Mouse (Mus musculus) forebrain, embryonic 12.5 days (tissue): ENCODE results near the gene Sprn. TPM values are rescaled to one million over a fixed set of nuclear protein-coding genes. Genes with fewer than 3 reads are reported as not detected.

Source experiments
- ATAC-seq: fragments of 200-750 bp; cut with Nextera tagmentation; 2 replicates; pipeline ENCODE4 v1.8.0; 2017; ENCODE audit warnings: moderate TSS enrichment; ENCODE audit not compliant: low FRiP score
- H3K27ac ChIP-seq: fragments of 300-500 bp; sonication (generic); 2 replicates; pipeline ENCODE4 v1.5.1; 2016; ENCODE audit warnings: mild to moderate bottlenecking
- H3K27me3 ChIP-seq: fragments of 300-500 bp; sonication (generic); 2 replicates; pipeline ENCODE4 v1.6.1; 2016; ENCODE audit warnings: mild to moderate bottlenecking
- H3K36me3 ChIP-seq: fragments of 300-500 bp; sonication (generic); replicated peaks from 2 replicates; pipeline ENCODE4 v1.6.1; 2016; ENCODE audit warnings: mild to moderate bottlenecking
- H3K4me1 ChIP-seq: fragments of 300-500 bp; sonication (generic); 2 replicates; pipeline ENCODE4 v1.6.1; 2016
- H3K4me2 ChIP-seq: fragments of 300-500 bp; sonication (generic); 2 replicates; pipeline ENCODE4 v1.6.1; 2016; ENCODE audit warnings: mild to moderate bottlenecking, moderate library complexity
- H3K4me3 ChIP-seq: fragments of 300-500 bp; sonication (generic); replicated peaks from 2 replicates; pipeline ENCODE4 v1.5.1; 2016; ENCODE audit warnings: mild to moderate bottlenecking
- H3K9ac ChIP-seq: fragments of 300-500 bp; sonication (generic); 2 replicates; pipeline ENCODE4 v1.6.1; 2016; ENCODE audit warnings: mild to moderate bottlenecking
- H3K9me3 ChIP-seq: fragments of 300-500 bp; sonication (generic); 2 replicates; pipeline ENCODE4 v1.6.1; 2016
- WGBS: fragments of 180-500 bp; shearing (Covaris S2); methylation state at CpG from one replicate; pipeline ENCODE4 v1.1.7; 2016; 5-methylcytosine and 5-hydroxymethylcytosine counted together
- polyA plus RNA-seq: library from polyadenylated mRNA; unstranded; fragments of >200 nt; fragmentation: Nextera tagmentation; extraction: Ambion mirVana; gene quantifications from 2 replicates; pipeline ENCODE4 v1.2.1, GENCODE M21; 2016

Gene Sprn
- polyA plus RNA-seq: 1.8 and 1.9 TPM in 2 replicates

DNA sequence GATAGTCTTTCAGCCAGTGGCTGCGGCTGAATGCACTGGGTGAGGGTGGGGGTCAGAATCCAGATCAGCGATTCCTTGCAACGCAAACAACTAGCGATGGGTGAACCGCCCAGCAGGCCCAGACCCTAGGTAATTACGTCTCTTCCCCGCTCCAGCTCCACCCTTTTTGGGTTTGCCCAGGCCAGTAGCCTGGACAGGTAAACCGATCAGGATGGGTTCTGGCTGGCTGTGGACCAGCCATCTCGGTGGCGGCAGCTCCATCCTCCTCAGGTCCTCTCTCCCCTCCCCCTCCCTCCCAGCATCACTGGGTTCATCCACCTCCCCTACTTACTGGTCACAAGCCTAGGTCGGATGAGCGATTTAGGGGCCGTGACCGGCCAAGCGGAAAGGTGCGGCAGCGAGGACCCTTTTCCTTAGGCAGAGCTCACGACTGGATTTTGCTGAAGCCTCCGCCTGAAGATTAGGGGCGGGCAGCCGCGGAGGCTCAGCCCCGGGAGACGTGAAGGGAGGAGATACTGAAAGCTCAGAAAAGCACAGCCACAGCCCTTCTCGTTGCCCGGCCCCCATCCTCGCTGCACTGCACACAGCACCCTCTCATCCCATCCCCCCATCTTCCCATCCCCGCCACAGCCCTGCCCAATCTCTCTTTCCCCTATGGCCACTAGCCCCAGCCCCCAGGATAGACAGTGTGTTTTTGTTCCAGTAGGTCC lies at the start of gene Sprn:
Gene Sprn (minus strand): TSS at position 660 of the 710 bp plus-strand sequence.
- Histone ChIP-seq H3K9ac (peak within 1 kb of the TSS; percentile 53), H3K36me3 (0 out of 2 replicates have a peak, but pooled peaks cover 4% of the 10 kb centered on the region), H3K9me3 (no peaks in the 10 kb centered on the region), H3K4me2 (peak within 1 kb of the TSS; percentile 55), H3K4me3 (peak within 1 kb of the TSS; percentile 37), H3K27ac (no peak within 1 kb of the TSS), H3K27me3 (peaks cover 53% of the 10 kb centered on the region), H3K4me1 (peaks cover 20% of the 10 kb centered on the region)
- 4% methylated on average over 28 of the region's 28 CpGs for WGBS
- peak; percentile 61 for ATAC-seq

DNA sequence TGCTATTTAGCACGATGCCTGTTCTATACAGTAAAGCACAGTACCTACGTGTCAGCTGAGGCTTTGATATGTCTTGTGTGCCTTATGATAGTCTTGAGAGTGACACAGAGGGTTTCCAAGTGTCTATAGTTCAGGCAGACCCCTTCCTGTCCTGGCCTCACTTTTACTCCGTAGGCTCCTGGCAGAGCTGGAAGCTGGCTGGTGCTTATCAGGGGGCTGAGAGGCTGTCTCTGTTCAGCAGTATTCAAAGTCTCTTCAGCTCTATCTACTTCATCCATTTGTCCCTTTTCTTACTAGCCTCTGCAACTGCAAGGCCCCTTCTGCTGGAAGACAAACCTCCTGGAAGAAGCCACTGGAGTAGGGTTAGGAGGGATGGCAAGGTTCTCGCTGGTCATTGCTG lies 46.4 kb upstream of the Sprn start:
- H3K27ac ChIP-seq: no peak overlapping the region
- WGBS: 90% methylated on average over 4 of the region's 4 CpGs
- no peak overlapping the region for H3K4me2 ChIP-seq
- no peaks in the 10 kb centered on the region for H3K4me1 ChIP-seq
- no peak overlapping the region for H3K4me3 ChIP-seq
- ATAC-seq: no peak
- H3K36me3 ChIP-seq: no peaks in the 10 kb centered on the region
- H3K27me3 ChIP-seq: no peaks in the 10 kb centered on the region
- H3K9ac ChIP-seq: no peak overlapping the region
- H3K9me3 ChIP-seq: no peaks in the 10 kb centered on the region

DNA sequence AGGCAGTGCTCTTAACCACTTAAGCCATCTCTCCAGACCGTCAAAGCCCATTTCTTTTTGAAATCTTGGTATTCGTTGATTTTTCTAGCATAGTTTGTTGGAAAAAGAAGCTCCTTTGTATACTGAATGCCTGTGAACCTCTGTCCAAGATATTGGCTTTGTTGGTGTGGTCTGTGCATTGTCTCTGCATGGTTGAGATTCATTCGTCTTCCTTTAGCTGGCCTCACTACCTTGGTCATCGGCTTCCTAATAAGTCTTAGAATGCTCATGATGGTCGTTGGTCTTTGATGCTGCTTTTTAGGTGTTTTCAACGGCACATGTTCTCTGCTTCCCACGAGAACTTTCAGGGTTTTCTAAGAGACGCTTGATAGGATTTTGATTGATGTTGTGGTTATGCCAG lies 41.3 kb upstream of the Sprn start:
- Histone ChIP-seq H3K27me3 (no peaks in the 10 kb centered on the region), H3K4me2 (no peak overlapping the region), H3K4me3 (no peak overlapping the region), H3K9me3 (no peaks in the 10 kb centered on the region), H3K27ac (no peak overlapping the region), H3K36me3 (no peaks in the 10 kb centered on the region), H3K4me1 (no peaks in the 10 kb centered on the region), H3K9ac (no peak overlapping the region)
- WGBS: 84% methylated on average over 8 of the region's 8 CpGs
- ATAC-seq: no peak

DNA sequence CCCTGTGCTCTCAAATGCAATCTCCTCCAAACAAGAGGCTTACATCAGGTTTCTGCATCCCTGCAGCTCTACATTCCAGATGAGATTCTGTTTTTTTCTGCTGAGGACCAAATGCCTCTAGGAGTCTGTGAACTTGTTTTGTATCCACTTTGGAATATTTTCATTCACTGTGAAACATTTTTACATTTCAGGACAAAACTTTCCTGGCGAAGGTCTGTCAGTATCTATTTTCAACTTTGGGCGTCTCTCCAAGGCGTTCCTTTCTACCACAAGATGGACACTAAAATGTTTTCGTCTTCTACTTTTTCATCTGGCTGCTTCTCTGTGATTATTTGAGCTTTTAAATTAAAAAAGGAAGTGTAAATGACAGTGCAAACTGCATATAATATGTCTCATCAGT lies 39.4 kb upstream of the Sprn start:
- 95% methylated on average over 4 of the region's 4 CpGs for WGBS
- Histone ChIP-seq H3K4me1 (no peaks in the 10 kb centered on the region), H3K4me2 (no peak overlapping the region), H3K4me3 (no peak overlapping the region), H3K27ac (no peak overlapping the region), H3K9ac (no peak overlapping the region), H3K36me3 (no peaks in the 10 kb centered on the region), H3K9me3 (no peaks in the 10 kb centered on the region), H3K27me3 (no peaks in the 10 kb centered on the region)
- ATAC-seq: no peak

DNA sequence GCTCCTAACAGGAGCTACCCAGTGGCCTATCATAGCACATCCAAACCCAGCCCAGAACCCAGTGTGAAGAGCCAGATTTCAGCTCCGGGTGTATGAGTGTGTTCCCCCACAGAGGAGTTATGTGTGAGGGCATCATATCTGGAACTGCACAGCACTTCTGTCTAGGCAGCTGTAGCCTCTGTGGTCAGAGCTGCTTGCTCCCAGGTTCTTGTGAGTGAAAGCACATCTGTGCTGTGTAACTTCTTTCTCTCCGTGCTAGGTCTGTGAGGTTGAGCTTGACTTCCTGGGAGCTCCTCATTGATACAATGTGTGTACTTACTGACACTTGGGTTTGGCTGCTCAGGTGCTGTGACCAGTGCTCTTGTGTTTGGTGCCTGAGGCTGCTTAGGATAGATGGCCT lies 38.2 kb upstream of the Sprn start:
- Histone ChIP-seq H3K4me3 (no peak overlapping the region), H3K27ac (no peak overlapping the region), H3K4me2 (no peak overlapping the region), H3K27me3 (no peaks in the 10 kb centered on the region), H3K4me1 (no peaks in the 10 kb centered on the region), H3K9ac (no peak overlapping the region), H3K9me3 (no peaks in the 10 kb centered on the region), H3K36me3 (no peaks in the 10 kb centered on the region)
- 83% methylated on average over 2 of the region's 2 CpGs for WGBS
- no peak for ATAC-seq

DNA sequence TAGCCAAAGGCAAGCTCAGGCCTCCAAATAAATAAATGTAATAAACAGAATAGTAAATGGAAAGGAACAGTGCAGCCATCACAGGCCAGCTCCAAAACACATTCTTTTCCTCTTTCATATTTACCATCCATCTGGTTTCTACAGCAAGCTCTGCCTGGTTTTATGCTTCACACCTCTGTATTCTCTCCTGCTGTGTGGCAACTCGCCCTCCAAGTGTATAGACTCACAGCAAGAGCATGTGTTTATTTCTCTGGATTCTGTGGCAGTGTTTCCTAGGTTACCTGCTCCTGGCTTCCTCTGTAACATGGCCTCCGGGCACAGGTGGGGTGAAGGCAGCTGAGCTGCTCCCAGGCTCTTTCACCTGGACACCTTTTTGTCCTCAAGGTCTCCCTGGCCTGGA lies 37.8 kb upstream of the Sprn start:
- H3K27me3 ChIP-seq: no peaks in the 10 kb centered on the region
- no peak for ATAC-seq
- no peaks in the 10 kb centered on the region for H3K4me1 ChIP-seq

DNA sequence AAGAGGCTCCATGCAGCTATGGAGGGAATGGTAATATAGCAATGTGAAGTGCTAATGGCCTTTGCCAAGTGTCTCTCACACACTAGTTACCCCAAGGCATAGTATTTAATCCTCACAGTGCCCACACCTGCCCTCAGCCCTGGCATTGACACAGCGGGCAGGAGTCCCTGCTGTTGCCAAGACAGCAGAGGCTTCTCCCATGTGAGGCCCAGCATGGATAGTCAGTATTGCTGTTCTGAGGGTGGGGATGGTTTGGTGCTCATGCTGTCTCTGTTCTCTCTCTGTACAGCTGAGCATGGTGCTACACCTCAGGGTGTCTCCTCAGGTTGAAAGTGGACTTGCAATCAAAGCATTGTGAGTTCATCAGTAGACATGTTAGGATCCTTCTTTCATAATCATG lies 35.8 kb upstream of the Sprn start:
- H3K36me3 ChIP-seq: no peaks in the 10 kb centered on the region
- H3K4me1 ChIP-seq: no peaks in the 10 kb centered on the region
- WGBS: 77% methylated on average over 1 of the region's 1 CpGs
- no peak for ATAC-seq
- H3K27me3 ChIP-seq: no peaks in the 10 kb centered on the region
- no peak overlapping the region for H3K4me2 ChIP-seq
- H3K9ac ChIP-seq: no peak overlapping the region
- no peak overlapping the region for H3K27ac ChIP-seq
- H3K4me3 ChIP-seq: no peak overlapping the region
- H3K9me3 ChIP-seq: no peaks in the 10 kb centered on the region

More for the DNA sequence above, 37.8 kb upstream of the Sprn start:
- H3K9ac ChIP-seq: no peak overlapping the region
- no peak overlapping the region for H3K27ac ChIP-seq
- H3K36me3 ChIP-seq: no peaks in the 10 kb centered on the region
- no peaks in the 10 kb centered on the region for H3K9me3 ChIP-seq
- 58% methylated on average over 2 of the region's 2 CpGs for WGBS
- no peak overlapping the region for H3K4me3 ChIP-seq
- H3K4me2 ChIP-seq: no peak overlapping the region

DNA sequence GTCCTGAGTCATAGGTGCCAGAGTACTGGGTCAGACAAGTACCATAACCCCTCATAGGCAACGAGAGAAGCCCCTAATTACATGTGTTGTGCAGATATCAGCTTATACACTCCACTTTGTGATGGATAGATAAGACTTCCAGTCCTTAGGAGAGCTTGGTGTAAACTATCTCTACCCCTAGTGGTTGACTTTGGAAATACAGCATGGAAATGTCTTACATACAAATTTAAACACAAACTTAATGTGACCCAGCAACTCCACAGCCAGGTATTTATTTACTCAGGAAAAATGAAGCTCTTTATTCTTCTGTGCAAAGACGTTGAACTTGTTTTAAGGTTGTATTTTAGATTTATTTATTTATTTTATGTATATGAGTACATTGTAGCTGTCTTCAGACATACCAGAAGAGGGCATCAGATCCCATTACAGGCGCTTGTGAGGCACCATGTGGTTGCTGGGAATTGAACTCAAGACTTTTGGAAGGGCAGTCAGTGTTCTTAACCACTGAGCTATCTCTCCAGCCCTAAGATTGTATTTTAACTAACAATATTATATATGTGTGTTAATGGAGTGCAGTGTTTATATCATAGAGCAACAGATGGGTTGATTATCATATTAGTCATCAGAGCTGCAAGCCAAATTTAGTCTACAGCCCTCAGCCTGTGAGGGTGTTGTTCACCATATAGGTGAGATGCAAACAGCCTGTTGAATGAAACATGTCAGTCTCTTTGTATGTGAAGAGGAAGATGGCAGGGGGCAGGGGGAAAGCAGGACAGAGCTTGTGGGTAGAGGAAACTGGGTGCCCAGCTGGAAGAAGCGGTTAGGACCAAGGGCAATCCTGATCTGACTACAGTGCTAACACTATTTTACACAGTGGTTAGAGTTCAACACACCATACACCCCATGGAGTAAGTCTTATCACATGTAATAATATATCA lies 34.0 kb upstream of the Sprn start:
- Histone ChIP-seq H3K4me1 (no peaks in the 10 kb centered on the region), H3K27me3 (no peaks in the 10 kb centered on the region), H3K4me2 (no peak overlapping the region), H3K9me3 (no peaks in the 10 kb centered on the region), H3K36me3 (no peaks in the 10 kb centered on the region), H3K4me3 (no peak overlapping the region), H3K27ac (no peak overlapping the region), H3K9ac (no peak overlapping the region)
- no peak for ATAC-seq
- WGBS: 64% methylated on average over 4 of the region's 4 CpGs

DNA sequence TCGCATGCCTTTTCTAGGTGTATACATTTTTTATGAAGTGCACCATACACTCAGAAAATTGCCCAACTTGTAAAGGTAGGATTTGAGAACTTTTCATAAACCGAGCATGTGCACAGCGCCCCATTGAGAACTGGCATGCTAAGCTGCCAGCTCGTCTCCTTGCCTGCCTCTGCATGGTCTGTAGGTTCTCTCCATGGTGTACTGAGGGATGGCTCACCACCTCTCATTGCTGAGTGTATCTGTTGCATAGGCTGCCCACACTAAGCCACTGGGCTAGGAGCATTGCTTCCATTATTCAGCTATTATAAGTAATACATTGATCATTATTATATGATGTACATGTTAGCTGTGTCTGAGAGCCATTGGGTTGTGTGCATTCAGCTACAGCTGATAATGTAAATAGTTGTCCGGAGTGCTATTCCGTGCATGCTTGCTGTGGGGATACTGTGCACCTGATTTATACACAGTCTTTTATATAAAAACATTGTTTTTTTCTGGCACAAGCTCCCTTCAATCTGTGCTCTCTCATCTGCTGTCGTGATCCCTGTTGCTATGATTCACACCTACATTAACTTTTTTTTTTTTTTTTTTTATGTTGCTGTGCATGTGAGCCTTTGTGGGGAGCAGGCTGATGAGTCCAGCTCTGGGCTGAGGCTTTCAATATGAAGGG lies 33.2 kb upstream of the Sprn start:
- H3K9me3 ChIP-seq: no peaks in the 10 kb centered on the region
- 78% methylated on average over 7 of the region's 7 CpGs for WGBS
- no peaks in the 10 kb centered on the region for H3K4me1 ChIP-seq
- H3K27ac ChIP-seq: no peak overlapping the region
- no peak overlapping the region for H3K9ac ChIP-seq
- no peak for ATAC-seq
- no peaks in the 10 kb centered on the region for H3K27me3 ChIP-seq
- H3K36me3 ChIP-seq: no peaks in the 10 kb centered on the region
- no peak overlapping the region for H3K4me2 ChIP-seq
- no peak overlapping the region for H3K4me3 ChIP-seq

DNA sequence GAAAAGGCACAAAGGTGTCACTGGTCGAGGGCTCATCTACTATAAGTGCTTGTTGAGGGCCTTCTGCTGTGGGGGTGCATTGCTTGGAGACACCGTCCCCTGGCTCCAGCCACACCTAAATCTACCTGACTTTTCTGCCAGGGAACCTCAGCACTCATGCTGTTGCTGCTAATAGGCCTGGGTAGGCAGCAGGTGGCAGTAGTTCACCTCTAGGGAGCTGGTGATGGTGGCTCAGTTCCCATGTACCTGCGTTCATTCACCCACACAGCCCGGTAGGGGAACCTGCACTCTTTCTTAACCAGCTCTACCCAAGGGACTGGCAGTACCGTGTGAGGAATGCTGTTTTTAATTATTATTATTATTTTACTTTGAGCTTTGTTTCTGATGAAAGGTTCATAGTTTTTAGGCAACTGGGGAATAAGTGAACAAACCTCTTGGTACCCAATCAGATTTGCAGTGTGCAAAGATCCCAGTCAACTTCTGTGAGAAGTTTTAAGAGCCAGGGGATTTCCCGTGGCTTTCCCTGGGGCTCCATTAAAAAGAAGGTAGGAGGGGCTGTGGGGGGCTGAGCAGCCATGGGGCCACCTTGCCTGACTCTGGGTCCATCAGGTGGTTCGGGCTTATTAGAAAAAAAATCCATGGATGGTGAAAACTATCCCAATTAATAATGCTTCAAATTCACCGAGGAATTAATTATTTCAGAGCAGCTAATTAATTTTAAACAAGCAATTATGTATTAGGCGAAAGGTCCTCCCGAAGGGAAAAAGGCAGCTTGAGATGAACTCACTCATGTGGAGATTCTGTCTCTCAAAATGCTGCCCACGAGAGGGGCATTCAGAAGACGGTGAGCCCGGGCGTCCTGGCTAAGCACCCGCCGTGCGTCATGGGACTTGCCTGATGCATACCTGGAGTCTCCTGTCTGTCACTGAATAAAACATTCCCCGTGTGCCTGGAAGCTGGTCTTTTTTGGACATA lies 32.3 kb upstream of the Sprn start:
- H3K27me3 ChIP-seq: no peaks in the 10 kb centered on the region
- no peak overlapping the region for H3K9ac ChIP-seq
- H3K36me3 ChIP-seq: no peaks in the 10 kb centered on the region
- H3K4me2 ChIP-seq: no peak overlapping the region
- WGBS: 58% methylated on average over 18 of the region's 18 CpGs
- no peak for ATAC-seq
- H3K27ac ChIP-seq: no peak overlapping the region
- H3K4me3 ChIP-seq: no peak overlapping the region
- no peaks in the 10 kb centered on the region for H3K4me1 ChIP-seq
- H3K9me3 ChIP-seq: no peaks in the 10 kb centered on the region

DNA sequence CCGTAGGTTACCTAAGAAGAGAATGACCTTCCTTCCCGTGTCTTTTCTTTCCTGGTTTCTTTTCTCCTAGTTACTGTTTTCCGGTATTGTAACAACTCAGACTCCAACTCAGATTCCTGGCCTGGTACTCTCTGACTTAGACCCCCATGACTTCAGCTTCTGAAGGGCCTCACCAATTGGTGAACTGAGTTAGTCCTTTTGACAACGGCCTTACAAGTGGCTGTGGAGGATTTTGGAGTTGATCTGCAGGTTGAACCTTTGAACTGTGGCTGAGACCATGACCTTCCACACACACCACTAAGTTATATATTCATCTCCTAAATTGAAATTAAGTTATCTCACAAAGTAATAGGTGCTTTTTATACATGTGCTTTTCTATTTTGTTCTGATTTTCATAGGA lies 29.5 kb upstream of the Sprn start:
- H3K27ac ChIP-seq: no peak overlapping the region
- H3K36me3 ChIP-seq: no peaks in the 10 kb centered on the region
- H3K4me2 ChIP-seq: no peak overlapping the region
- 85% methylated on average over 4 of the region's 4 CpGs for WGBS
- H3K9ac ChIP-seq: no peak overlapping the region
- H3K9me3 ChIP-seq: no peaks in the 10 kb centered on the region
- H3K27me3 ChIP-seq: no peaks in the 10 kb centered on the region
- H3K4me1 ChIP-seq: no peaks in the 10 kb centered on the region
- no peak for ATAC-seq
- H3K4me3 ChIP-seq: no peak overlapping the region
